Mouse (Mus musculus): ENCODE results near the gene Morn4. TPM values are rescaled to one million over a fixed set of nuclear protein-coding genes. Genes with fewer than 3 reads are reported as not detected.

Gene Morn4
- polyA plus RNA-seq, 1 experiment, result 26.3 TPM

- peaks cover 2% of the 10 kb centered on the region; the same call in 1 of the 2 replicates for H3K4me1 ChIP-seq (ENCODE audit: control insufficient read depth, insufficient read depth, low read length)
- no peak within 1 kb of the TSS for H3K27ac ChIP-seq (ENCODE audit: insufficient read depth, low read depth, low read length)
- DNase-seq, result peak; percentile 96
- H3K27me3 ChIP-seq (replicated peaks; ENCODE audit: control insufficient read depth, insufficient read depth, low read length), result no peaks in the 10 kb centered on the region
- 55% methylated on average over 19 of the region's 19 CpGs for WGBS
- no peak within 1 kb of the TSS for H3K4me3 ChIP-seq (ENCODE audit: insufficient read depth, low read depth, low read length)
- H3K36me3 ChIP-seq (ENCODE audit: control insufficient read depth, insufficient read depth, low read length), result peaks cover 2% of the 10 kb centered on the region; the same call in 1 of the 2 replicates
- TF ChIP-seq POLR2A (IDR thresholded peaks at IDR 0.05; ENCODE audit: low read depth, low read length) (no peak), CTCF (conservative IDR thresholded peaks at IDR 0.05; ENCODE audit: insufficient read depth, insufficient read length, low read depth, low read length) (peak; percentile 89)
Measured at GRCm38 (mm10) chr19:42035456-42036248, 50.5 kb downstream of the Morn4 start, which contains the start of gene Ankrd2. Ankrd2 (plus strand) TSS chr19:42036000.

- H3K4me1 ChIP-seq (ENCODE audit: control insufficient read depth, insufficient read depth, low read length), result peaks cover 2% of the 10 kb centered on the region; the same call in 1 of the 2 replicates
- WGBS, result 51% methylated on average over 11 of the region's 11 CpGs
- no peak overlapping the region for H3K4me3 ChIP-seq (ENCODE audit: insufficient read depth, low read depth, low read length)
- peaks cover 2% of the 10 kb centered on the region; the same call in 1 of the 2 replicates for H3K36me3 ChIP-seq (ENCODE audit: control insufficient read depth, insufficient read depth, low read length)
- no peak for TF ChIP-seq POLR2A (IDR thresholded peaks at IDR 0.05; ENCODE audit: low read depth, low read length)
- no peak for TF ChIP-seq CTCF (conservative IDR thresholded peaks at IDR 0.05; ENCODE audit: insufficient read depth, insufficient read length, low read depth, low read length)
- no peak for DNase-seq
- H3K27me3 ChIP-seq (replicated peaks; ENCODE audit: control insufficient read depth, insufficient read depth, low read length), result no peaks in the 10 kb centered on the region
- H3K27ac ChIP-seq (ENCODE audit: insufficient read depth, low read depth, low read length), result no peak overlapping the region
Measured at GRCm38 (mm10) chr19:42034881-42035455, 51.2 kb downstream of the Morn4 start.

- TF ChIP-seq POLR2A (IDR thresholded peaks at IDR 0.05; ENCODE audit: low read depth, low read length), result no peak
- peaks cover 2% of the 10 kb centered on the region; the same call in 1 of the 2 replicates for H3K36me3 ChIP-seq (ENCODE audit: control insufficient read depth, insufficient read depth, low read length)
- DNase-seq, result no peak
- 88% methylated on average over 9 of the region's 9 CpGs for WGBS
- no peak overlapping the region for H3K4me3 ChIP-seq (ENCODE audit: insufficient read depth, low read depth, low read length)
- no peak overlapping the region for H3K27ac ChIP-seq (ENCODE audit: insufficient read depth, low read depth, low read length)
- peaks cover 2% of the 10 kb centered on the region; the same call in 1 of the 2 replicates for H3K4me1 ChIP-seq (ENCODE audit: control insufficient read depth, insufficient read depth, low read length)
- no peaks in the 10 kb centered on the region for H3K27me3 ChIP-seq (replicated peaks; ENCODE audit: control insufficient read depth, insufficient read depth, low read length)
Measured at GRCm38 (mm10) chr19:42034146-42034775, 51.9 kb downstream of the Morn4 start.

GRCm38 (mm10) chr19:42033611-42034010, 52.5 kb downstream of the Morn4 start:
- Histone ChIP-seq H3K4me1 (ENCODE audit: control insufficient read depth, insufficient read depth, low read length) (peaks cover 2% of the 10 kb centered on the region; the same call in 1 of the 2 replicates), H3K4me3 (ENCODE audit: insufficient read depth, low read depth, low read length) (no peak overlapping the region), H3K27ac (ENCODE audit: insufficient read depth, low read depth, low read length) (no peak overlapping the region), H3K36me3 (ENCODE audit: control insufficient read depth, insufficient read depth, low read length) (peaks cover 2% of the 10 kb centered on the region; the same call in 1 of the 2 replicates), H3K27me3 (replicated peaks; ENCODE audit: control insufficient read depth, insufficient read depth, low read length) (no peaks in the 10 kb centered on the region)
- no peak for TF ChIP-seq CTCF (conservative IDR thresholded peaks at IDR 0.05; ENCODE audit: insufficient read depth, insufficient read length, low read depth, low read length)
- TF ChIP-seq POLR2A (IDR thresholded peaks at IDR 0.05; ENCODE audit: low read depth, low read length), result no peak
- DNase-seq, result no peak
- 90% methylated on average over 14 of the region's 14 CpGs for WGBS

- Histone ChIP-seq H3K4me3 (ENCODE audit: insufficient read depth, low read depth, low read length) (no peak overlapping the region), H3K27ac (ENCODE audit: insufficient read depth, low read depth, low read length) (no peak overlapping the region), H3K36me3 (ENCODE audit: control insufficient read depth, insufficient read depth, low read length) (peaks cover 2% of the 10 kb centered on the region; the same call in 1 of the 2 replicates), H3K4me1 (ENCODE audit: control insufficient read depth, insufficient read depth, low read length) (peaks cover 2% of the 10 kb centered on the region; the same call in 1 of the 2 replicates), H3K27me3 (replicated peaks; ENCODE audit: control insufficient read depth, insufficient read depth, low read length) (no peaks in the 10 kb centered on the region)
- DNase-seq, result no peak
- TF ChIP-seq POLR2A (IDR thresholded peaks at IDR 0.05; ENCODE audit: low read depth, low read length) (no peak), CTCF (conservative IDR thresholded peaks at IDR 0.05; ENCODE audit: insufficient read depth, insufficient read length, low read depth, low read length) (no peak)
- WGBS, result 89% methylated on average over 5 of the region's 5 CpGs
Measured at GRCm38 (mm10) chr19:42031112-42031511, 55.0 kb downstream of the Morn4 start.

- Histone ChIP-seq H3K4me3 (ENCODE audit: insufficient read depth, low read depth, low read length) (no peak overlapping the region), H3K27ac (ENCODE audit: insufficient read depth, low read depth, low read length) (no peak overlapping the region), H3K27me3 (replicated peaks; ENCODE audit: control insufficient read depth, insufficient read depth, low read length) (no peaks in the 10 kb centered on the region), H3K4me1 (ENCODE audit: control insufficient read depth, insufficient read depth, low read length) (no peaks in the 10 kb centered on the region), H3K36me3 (ENCODE audit: control insufficient read depth, insufficient read depth, low read length) (no peaks in the 10 kb centered on the region)
- TF ChIP-seq CTCF (conservative IDR thresholded peaks at IDR 0.05; ENCODE audit: insufficient read depth, insufficient read length, low read depth, low read length) (peak; percentile 99), POLR2A (IDR thresholded peaks at IDR 0.05; ENCODE audit: low read depth, low read length) (no peak)
- WGBS, result 3% methylated on average over 5 of the region's 5 CpGs
- DNase-seq, result peak; percentile 87
Measured at GRCm38 (mm10) chr19:42026158-42026557, 60.0 kb downstream of the Morn4 start.

Other genes starting within 250 kb of the Morn4 start
- gene Frat2, start 238.2 kb downstream of the Morn4 start, polyA plus RNA-seq (2012; rRNA removed), result 1.4 TPM in 2 replicates
- 3.6 and 4.0 TPM in 2 replicates for gene Rrp12, start 190.2 kb downstream of the Morn4 start, polyA plus RNA-seq (2012; rRNA removed)
- gene Pgam1, start 174.4 kb downstream of the Morn4 start, polyA plus RNA-seq (2012; rRNA removed), result 493 and 500 TPM in 2 replicates
- 11.8 and 15.2 TPM in 2 replicates for gene Exosc1, start 152.9 kb downstream of the Morn4 start, polyA plus RNA-seq (2012; rRNA removed)
- gene Zdhhc16, start 152.9 kb downstream of the Morn4 start, polyA plus RNA-seq (2012; rRNA removed), result 74.2 and 78.7 TPM in 2 replicates
- gene Mms19, start 105.2 kb downstream of the Morn4 start, polyA plus RNA-seq (2012; rRNA removed), result 54.9 and 56.1 TPM in 2 replicates
- gene Ubtd1, start 104.6 kb downstream of the Morn4 start, polyA plus RNA-seq (2012; rRNA removed), result 23.0 and 28.2 TPM in 2 replicates
- 0.14 and 2.2 TPM in 2 replicates for gene Ankrd2, start 50.4 kb downstream of the Morn4 start, polyA plus RNA-seq (2012; rRNA removed)
- 167 and 177 TPM in 2 replicates for gene Hoga1, start 40.7 kb downstream of the Morn4 start, polyA plus RNA-seq (2012; rRNA removed)
- 3.6 and 5.1 TPM in 2 replicates for gene 4933411K16Rik, start 34.1 kb downstream of the Morn4 start, polyA plus RNA-seq (2012; rRNA removed)
- gene Pi4k2a, start 4.1 kb upstream of the Morn4 start, polyA plus RNA-seq (2012; rRNA removed), result 41.7 and 45.4 TPM in 2 replicates
- gene Avpi1, start 42.7 kb upstream of the Morn4 start, polyA plus RNA-seq (2012; rRNA removed), result 17.5 and 19.5 TPM in 2 replicates
- gene Marveld1, start 61.0 kb upstream of the Morn4 start, polyA plus RNA-seq (2012; rRNA removed), result 44.6 and 53.2 TPM in 2 replicates
- gene Zfyve27, start 77.6 kb upstream of the Morn4 start, polyA plus RNA-seq (2012; rRNA removed), result 30.7 and 32.6 TPM in 2 replicates
- 3.6 and 4.8 TPM in 2 replicates for gene Sfrp5, start 115.9 kb upstream of the Morn4 start, polyA plus RNA-seq (2012; rRNA removed)
- 0.14 and 0.20 TPM in 2 replicates for gene Golga7b, start 161.2 kb upstream of the Morn4 start, polyA plus RNA-seq (2012; rRNA removed)